Mouse (Mus musculus): ENCODE measurements around the gene Xlr3a. TPM values are rescaled to one million over a fixed set of nuclear protein-coding genes. Genes with fewer than 3 reads are reported as not detected.
"Not testable (repeated sequence)": the region's sequence is repeated elsewhere in the genome, so short reads cannot be mapped to it uniquely, and the experiment has no call there.

The Xlr3a gene
- 1.8 and 2.4 TPM in 2 replicates for polyA plus RNA-seq (2016; fragmentation: Nextera tagmentation; extraction: Ambion mirVana)

- H3K27me3 ChIP-seq (ENCODE audit: insufficient read depth, poor library complexity, severe bottlenecking); H3K4me1 ChIP-seq; H3K4me3 ChIP-seq; H3K36me3 ChIP-seq; H3K27ac ChIP-seq; H3K9me3 ChIP-seq; DNase-seq (ENCODE audit: low spot score): not testable (repeated sequence)
- WGBS: 71% methylated on average over 13 of the region's 13 CpGs
Observed at GRCm38 (mm10) chrX:73096941-73097508, at the start of gene Xlr3a. Xlr3a (minus strand) TSS chrX:73097095.

GRCm38 (mm10) chrX:73143218-73143618 is 46.3 kb upstream of the Xlr3a start:
- H3K4me3 ChIP-seq; H3K36me3 ChIP-seq; H3K27me3 ChIP-seq (ENCODE audit: insufficient read depth, poor library complexity, severe bottlenecking); H3K27ac ChIP-seq; H3K4me1 ChIP-seq; H3K9me3 ChIP-seq; DNase-seq (ENCODE audit: low spot score): not testable (repeated sequence)
- WGBS: no CpG with 5 or more reads among the region's 7 CpGs

- not testable (repeated sequence) for H3K4me1 ChIP-seq; DNase-seq (ENCODE audit: low spot score); H3K27ac ChIP-seq; H3K27me3 ChIP-seq (ENCODE audit: insufficient read depth, poor library complexity, severe bottlenecking); H3K36me3 ChIP-seq; H3K9me3 ChIP-seq; H3K4me3 ChIP-seq
- no CpG with 5 or more reads among the region's 12 CpGs for WGBS
Observed at GRCm38 (mm10) chrX:73122859-73123829, 26.2 kb upstream of the Xlr3a start.

- not testable (repeated sequence) for DNase-seq (ENCODE audit: low spot score); H3K27ac ChIP-seq; H3K36me3 ChIP-seq; H3K27me3 ChIP-seq (ENCODE audit: insufficient read depth, poor library complexity, severe bottlenecking); H3K4me3 ChIP-seq; H3K4me1 ChIP-seq; H3K9me3 ChIP-seq
- no CpG with 5 or more reads among the region's 7 CpGs for WGBS
Observed at GRCm38 (mm10) chrX:73116747-73117146, 19.9 kb upstream of the Xlr3a start, which contains the start of gene Gm14685. Gm14685 (plus strand) TSS chrX:73117047.

- not testable (repeated sequence) for H3K4me3 ChIP-seq; H3K9me3 ChIP-seq; H3K27ac ChIP-seq; DNase-seq (ENCODE audit: low spot score); H3K36me3 ChIP-seq; H3K27me3 ChIP-seq (ENCODE audit: insufficient read depth, poor library complexity, severe bottlenecking); H3K4me1 ChIP-seq
- 77% methylated on average over 19 of the region's 19 CpGs for WGBS
Observed at GRCm38 (mm10) chrX:73082267-73083055, 14.4 kb downstream of the Xlr3a start, which contains the start of gene Xlr4a. Xlr4a (minus strand) TSS chrX:73082478.

GRCm38 (mm10) chrX:73066765-73067312 is 30.1 kb downstream of the Xlr3a start:
- H3K4me1 ChIP-seq; H3K36me3 ChIP-seq; H3K4me3 ChIP-seq; H3K27ac ChIP-seq; H3K9me3 ChIP-seq; DNase-seq (ENCODE audit: low spot score): not testable (repeated sequence)
- H3K27me3 ChIP-seq (ENCODE audit: insufficient read depth, poor library complexity, severe bottlenecking): peaks cover 32% of the 10 kb centered on the region
- WGBS: 72% methylated on average over 2 of the region's 5 CpGs

- WGBS: 25% methylated on average over 7 of the region's 7 CpGs
- Histone ChIP-seq H3K27me3 (ENCODE audit: insufficient read depth, poor library complexity, severe bottlenecking) (peaks cover 32% of the 10 kb centered on the region), H3K9me3 (no peaks in the 10 kb centered on the region), H3K4me1 (0 out of 2 replicates have a peak, but pooled peaks cover 3% of the 10 kb centered on the region), H3K36me3 (no peaks in the 10 kb centered on the region), H3K4me3 (peak within 1 kb of the TSS; percentile 42), H3K27ac (no peak within 1 kb of the TSS)
- no peak for DNase-seq (ENCODE audit: low spot score)
Observed at GRCm38 (mm10) chrX:73064415-73064793, 32.5 kb downstream of the Xlr3a start, which contains the start of gene Pnma3. Pnma3 (plus strand) TSS chrX:73064787.

- Histone ChIP-seq H3K27me3 (ENCODE audit: insufficient read depth, poor library complexity, severe bottlenecking) (peaks cover 32% of the 10 kb centered on the region), H3K36me3 (no peaks in the 10 kb centered on the region), H3K4me3 (peak overlapping the region; percentile 42), H3K9me3 (no peaks in the 10 kb centered on the region), H3K4me1 (0 out of 2 replicates have a peak, but pooled peaks cover 3% of the 10 kb centered on the region), H3K27ac (no peak overlapping the region)
- 30% methylated on average over 24 of the region's 24 CpGs for WGBS
- DNase-seq (ENCODE audit: low spot score): no peak
Observed at GRCm38 (mm10) chrX:73063512-73064414, 33.1 kb downstream of the Xlr3a start.

GRCm38 (mm10) chrX:73062323-73062722 is 34.6 kb downstream of the Xlr3a start:
- Histone ChIP-seq H3K9me3 (no peaks in the 10 kb centered on the region), H3K27ac (no peak overlapping the region), H3K27me3 (ENCODE audit: insufficient read depth, poor library complexity, severe bottlenecking) (peaks cover 32% of the 10 kb centered on the region), H3K36me3 (no peaks in the 10 kb centered on the region), H3K4me3 (no peak overlapping the region), H3K4me1 (0 out of 2 replicates have a peak, but pooled peaks cover 3% of the 10 kb centered on the region)
- 53% methylated on average over 5 of the region's 5 CpGs for WGBS
- DNase-seq (ENCODE audit: low spot score): no peak

- H3K27ac ChIP-seq: no peak overlapping the region
- peaks cover 32% of the 10 kb centered on the region for H3K27me3 ChIP-seq (ENCODE audit: insufficient read depth, poor library complexity, severe bottlenecking)
- no peak overlapping the region for H3K4me3 ChIP-seq
- 0 out of 2 replicates have a peak, but pooled peaks cover 3% of the 10 kb centered on the region for H3K4me1 ChIP-seq
- WGBS: 65% methylated on average over 1 of the region's 1 CpGs
- no peak for DNase-seq (ENCODE audit: low spot score)
- no peaks in the 10 kb centered on the region for H3K9me3 ChIP-seq
- no peaks in the 10 kb centered on the region for H3K36me3 ChIP-seq
Observed at GRCm38 (mm10) chrX:73061528-73061927, 35.4 kb downstream of the Xlr3a start.

- no peaks in the 10 kb centered on the region for H3K9me3 ChIP-seq
- H3K4me3 ChIP-seq: peak overlapping the region; percentile 22; the same call in 1 of the 2 replicates
Observed at GRCm38 (mm10) chrX:73053860-73054563, 42.9 kb downstream of the Xlr3a start.

More at GRCm38 (mm10) chrX:73053860-73054563, 42.9 kb downstream of the Xlr3a start:
- H3K36me3 ChIP-seq: no peaks in the 10 kb centered on the region
- no peaks in the 10 kb centered on the region for H3K4me1 ChIP-seq
- H3K27me3 ChIP-seq (ENCODE audit: insufficient read depth, poor library complexity, severe bottlenecking): no peaks in the 10 kb centered on the region; the same call in 1 of the 2 replicates
- peak; percentile 90 for DNase-seq (ENCODE audit: low spot score)
- no peak overlapping the region for H3K27ac ChIP-seq
- 19% methylated on average over 14 of the region's 14 CpGs for WGBS
